ENCODE assay signal across 10 mouse cellular contexts in the genomic region with DNA sequence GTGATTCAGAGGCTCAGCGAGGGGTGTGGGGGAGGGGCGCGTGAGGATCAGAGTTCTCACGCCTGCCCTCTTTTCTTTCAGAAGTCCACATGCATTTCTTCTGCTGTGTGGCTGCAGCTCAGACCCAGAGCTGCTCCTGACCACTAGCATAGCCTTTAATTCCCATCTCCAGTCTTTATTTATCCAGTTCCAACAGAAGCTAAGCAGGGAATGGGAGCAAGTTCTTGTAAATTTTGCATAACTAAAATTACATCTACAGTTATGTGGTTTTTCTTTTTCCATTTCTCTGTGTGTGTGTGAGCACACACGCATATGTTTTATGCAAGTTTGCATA. TPM values are rescaled to one million over a fixed set of nuclear protein-coding genes. Genes with fewer than 3 reads are reported as not detected.
DNase-seq lines count a peak whose midpoint lies in the region; ATAC-seq lines count a peak whose summit lies in the region.
"Had no signal": no experiment of that assay in that cellular context is flagged by ENCODE, and none has a peak within 500 bp of the region (broad histone marks: within the 10 kb centered on the region; RNA-seq: fewer than 3 reads in every experiment).

No protein-coding gene starts in this region.

- no peak overlapping the region; the same call in 1 of the 2 replicates for H3K9ac ChIP-seq in kidney, embryonic 16.5 days (replicated peaks; ENCODE audit: low read length)
- H3K9ac ChIP-seq in intestine, embryonic 15.5 days, result no peak overlapping the region
- peak overlapping the region; percentile 34; the same call in 1 of the 2 replicates for H3K9ac ChIP-seq in midbrain, embryonic 16.5 days (ENCODE audit: low read depth, low read length)

- peak overlapping the region; percentile 35 for H3K4me3 ChIP-seq in kidney, embryonic 16.5 days (ENCODE audit: low read length)
- peak overlapping the region; percentile 31 for H3K4me3 ChIP-seq in forebrain, embryonic 10.5 days
- no peak overlapping the region for H3K4me3 ChIP-seq in intestine, embryonic 15.5 days (replicated peaks)
- peak overlapping the region; percentile 14 for H3K4me3 ChIP-seq in midbrain, embryonic 16.5 days (ENCODE audit: low read depth, low read length)

- no peak overlapping the region for H3K27ac ChIP-seq in kidney, embryonic 16.5 days (ENCODE audit: low read length)
- H3K27ac ChIP-seq in forebrain, embryonic 10.5 days, result peak overlapping the region; percentile 58; the same call in 1 of the 2 replicates
- no peak overlapping the region for H3K27ac ChIP-seq in intestine, embryonic 15.5 days
- H3K27ac ChIP-seq in midbrain, embryonic 16.5 days (ENCODE audit: low read length), result no peak overlapping the region
- H3K27ac ChIP-seq: left cerebral cortex, adult 2 months had no signal

- WGBS in kidney, embryonic 16.5 days, result 18% methylated on average over 5 of the region's 5 CpGs
- 18% methylated on average over 5 of the region's 5 CpGs for WGBS in forebrain, embryonic 10.5 days
- WGBS in intestine, embryonic 15.5 days, result 18% methylated on average over 5 of the region's 5 CpGs
- 20% methylated on average over 5 of the region's 5 CpGs for WGBS in midbrain, embryonic 16.5 days

- no peaks in the 10 kb centered on the region for H3K27me3 ChIP-seq in kidney, embryonic 16.5 days (ENCODE audit: insufficient read depth, low read length)
- H3K27me3 ChIP-seq in forebrain, embryonic 10.5 days (ENCODE audit: poor library complexity, severe bottlenecking), result peaks cover 18% of the 10 kb centered on the region
- no peaks in the 10 kb centered on the region for H3K27me3 ChIP-seq in intestine, embryonic 15.5 days (replicated peaks)
- H3K27me3 ChIP-seq in midbrain, embryonic 16.5 days (ENCODE audit: control insufficient read depth, insufficient read depth, low read depth, low read length), result no peaks in the 10 kb centered on the region

- no peak for DNase-seq in kidney, postnatal 25 days
- DNase-seq in forebrain, embryonic 10.5 days (ENCODE audit: extremely low spot score, low spot score), result no peak
- DNase-seq in adrenal gland, postnatal 25 days, result no peak
- no peak for DNase-seq in testis, postnatal 14 days (ENCODE audit: low spot score)

- no peaks in the 10 kb centered on the region for H3K36me3 ChIP-seq in kidney, embryonic 16.5 days (ENCODE audit: insufficient read depth, low read length)
- H3K36me3 ChIP-seq in forebrain, embryonic 10.5 days (replicated peaks), result no peaks in the 10 kb centered on the region
- no peaks in the 10 kb centered on the region for H3K36me3 ChIP-seq in intestine, embryonic 15.5 days
- no peaks in the 10 kb centered on the region for H3K36me3 ChIP-seq in midbrain, embryonic 16.5 days (ENCODE audit: control insufficient read depth, insufficient read depth, low read length)
- H3K36me3 ChIP-seq: G1E had no signal

- H3K4me2 ChIP-seq in kidney, embryonic 16.5 days (replicated peaks; ENCODE audit: low read depth, low read length), result peak overlapping the region; percentile 46
- peak overlapping the region; percentile 51 for H3K4me2 ChIP-seq in intestine, embryonic 15.5 days (replicated peaks)
- H3K4me2 ChIP-seq in midbrain, embryonic 16.5 days (ENCODE audit: low read length), result peak overlapping the region; percentile 48

- no peak for ATAC-seq in kidney, embryonic 16.5 days (ENCODE audit: low FRiP score, low TSS enrichment)
- ATAC-seq in intestine, embryonic 15.5 days, result no peak
- no peak for ATAC-seq in midbrain, embryonic 16.5 days
- no peak for ATAC-seq in granulocyte monocyte progenitor cell, adult 5-6 weeks (replicated peaks; ENCODE audit: poor library complexity, severe bottlenecking)

- peaks cover 4% of the 10 kb centered on the region; the same call in 1 of the 2 replicates for H3K9me3 ChIP-seq in kidney, embryonic 16.5 days (ENCODE audit: low read length)
- peaks cover 4% of the 10 kb centered on the region; the same call in 1 of the 2 replicates for H3K9me3 ChIP-seq in forebrain, embryonic 10.5 days
- H3K9me3 ChIP-seq in intestine, embryonic 15.5 days, result no peaks in the 10 kb centered on the region
- no peaks in the 10 kb centered on the region for H3K9me3 ChIP-seq in midbrain, embryonic 16.5 days (replicated peaks; ENCODE audit: control insufficient read depth, low read length, poor library complexity, severe bottlenecking)
- H3K9me3 ChIP-seq: G1E had no signal

- peaks cover 3% of the 10 kb centered on the region; the same call in 1 of the 2 replicates for H3K4me1 ChIP-seq in kidney, embryonic 16.5 days (ENCODE audit: insufficient read depth, low read length)
- H3K4me1 ChIP-seq in forebrain, embryonic 10.5 days, result peaks cover 13% of the 10 kb centered on the region
- 0 out of 2 replicates have a peak, but pooled peaks cover 2% of the 10 kb centered on the region for H3K4me1 ChIP-seq in intestine, embryonic 15.5 days (replicated peaks)
- peaks cover 8% of the 10 kb centered on the region; the same call in 1 of the 2 replicates for H3K4me1 ChIP-seq in midbrain, embryonic 16.5 days (ENCODE audit: control insufficient read depth, insufficient read depth, low read length)

RNA-seq across cellular contexts. Expression of gene Bend3, which starts 26.0 kb away (rescaled TPM):
- 4.1 and 6.8 TPM in 2 replicates for polyA plus RNA-seq in kidney, embryonic 16.5 days (2015; fragmentation: Nextera tagmentation; extraction: Ambion mirVana)
- 8.8 and 9.2 TPM in 2 replicates for polyA plus RNA-seq in forebrain, embryonic 10.5 days (2016; fragmentation: Nextera tagmentation; extraction: Ambion mirVana)
- polyA plus RNA-seq in intestine, embryonic 15.5 days (2015; fragmentation: Nextera tagmentation; extraction: Ambion mirVana), result 3.0 and 3.1 TPM in 2 replicates
- 3.1 TPM in 2 replicates for polyA plus RNA-seq in midbrain, embryonic 16.5 days (2015; fragmentation: Nextera tagmentation; extraction: Ambion mirVana)
- total RNA-seq in adrenal gland, postnatal 25 days (2021), result 5.7 and 8.3 TPM in 2 replicates
- total RNA-seq in granulocyte monocyte progenitor cell, adult 5-6 weeks (2014; fragmentation: Nextera tagmentation), result 6.5 and 13.7 TPM in 2 replicates
- total RNA-seq in granulocyte monocyte progenitor cell, adult 5-6 weeks (2017), result 3.8 and 5.2 TPM in 2 replicates
